Mouse (Mus musculus): ENCODE data around the gene Tbcb.

DNA sequence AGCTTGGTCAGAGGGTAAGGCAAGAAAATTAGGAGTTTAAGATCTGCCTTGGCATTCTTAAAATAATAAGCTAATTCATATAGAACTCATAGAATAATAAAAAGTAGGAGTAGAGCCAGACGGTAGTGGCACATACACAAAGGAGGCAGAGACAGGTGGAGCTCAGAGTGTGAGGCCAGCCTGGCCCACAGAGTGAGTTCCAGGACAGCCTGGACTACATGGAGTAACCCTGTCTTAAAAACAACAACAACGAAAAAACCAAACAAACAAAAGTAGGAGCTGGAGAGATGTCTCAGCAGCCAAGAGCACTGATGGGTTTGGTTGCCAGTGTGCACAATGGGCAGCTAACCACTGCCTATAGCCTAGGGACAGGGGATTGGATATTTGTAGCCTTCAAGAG, 14.8 kb downstream of the Tbcb start:
- no peak for TF ChIP-seq CTCF (IDR thresholded peaks at IDR 0.05; ENCODE audit: borderline replicate concordance, insufficient read depth, low read length)
- TF ChIP-seq POLR2A (IDR thresholded peaks at IDR 0.05; ENCODE audit: low read depth, low read length) = no peak
